Mouse (Mus musculus): ENCODE measurements around the gene Nufip2.

The Nufip2 gene

DNA sequence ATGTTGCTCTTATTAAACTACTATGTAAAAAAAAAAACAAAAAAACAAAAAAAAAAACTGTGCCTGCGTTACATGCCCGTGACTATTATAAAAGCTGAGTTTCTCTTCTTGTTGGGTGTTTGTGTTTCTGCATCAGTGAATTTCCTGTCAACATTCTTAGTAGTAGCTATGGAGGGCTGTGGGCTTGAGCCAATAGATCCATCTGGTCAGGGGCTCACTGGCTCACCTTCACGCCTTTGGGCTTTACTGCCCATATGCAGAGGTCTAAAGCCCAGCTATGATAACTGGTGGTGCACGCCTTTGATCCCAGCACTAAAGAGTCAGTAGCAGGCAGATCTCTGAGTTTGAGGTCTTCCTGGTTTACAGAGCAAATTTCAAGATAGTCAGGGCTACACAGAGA is 83.5 kb downstream of the Nufip2 start:
- DNase-seq (ENCODE audit: low read depth, low spot score) = no peak

DNA sequence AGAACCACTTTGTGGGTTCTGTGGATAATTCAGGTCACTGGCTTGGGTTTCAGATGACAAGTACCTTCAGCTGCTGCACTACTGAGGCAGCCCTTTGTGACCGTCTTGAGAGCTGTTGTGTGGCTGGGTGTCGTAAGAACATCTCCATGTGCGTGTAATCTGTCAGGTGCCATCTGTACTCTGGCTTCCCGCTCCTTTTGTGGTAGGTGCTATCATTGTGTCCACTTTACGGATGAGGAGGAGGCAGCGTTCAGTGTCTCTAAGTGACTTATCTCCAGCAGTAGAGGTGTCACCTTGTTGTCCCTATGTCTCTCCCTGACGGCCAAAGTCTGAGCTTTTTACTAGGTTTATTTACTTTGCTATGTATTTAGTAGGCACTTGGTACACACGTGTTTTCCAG is 84.4 kb downstream of the Nufip2 start:
- DNase-seq (ENCODE audit: low read depth, low spot score) = no peak

DNA sequence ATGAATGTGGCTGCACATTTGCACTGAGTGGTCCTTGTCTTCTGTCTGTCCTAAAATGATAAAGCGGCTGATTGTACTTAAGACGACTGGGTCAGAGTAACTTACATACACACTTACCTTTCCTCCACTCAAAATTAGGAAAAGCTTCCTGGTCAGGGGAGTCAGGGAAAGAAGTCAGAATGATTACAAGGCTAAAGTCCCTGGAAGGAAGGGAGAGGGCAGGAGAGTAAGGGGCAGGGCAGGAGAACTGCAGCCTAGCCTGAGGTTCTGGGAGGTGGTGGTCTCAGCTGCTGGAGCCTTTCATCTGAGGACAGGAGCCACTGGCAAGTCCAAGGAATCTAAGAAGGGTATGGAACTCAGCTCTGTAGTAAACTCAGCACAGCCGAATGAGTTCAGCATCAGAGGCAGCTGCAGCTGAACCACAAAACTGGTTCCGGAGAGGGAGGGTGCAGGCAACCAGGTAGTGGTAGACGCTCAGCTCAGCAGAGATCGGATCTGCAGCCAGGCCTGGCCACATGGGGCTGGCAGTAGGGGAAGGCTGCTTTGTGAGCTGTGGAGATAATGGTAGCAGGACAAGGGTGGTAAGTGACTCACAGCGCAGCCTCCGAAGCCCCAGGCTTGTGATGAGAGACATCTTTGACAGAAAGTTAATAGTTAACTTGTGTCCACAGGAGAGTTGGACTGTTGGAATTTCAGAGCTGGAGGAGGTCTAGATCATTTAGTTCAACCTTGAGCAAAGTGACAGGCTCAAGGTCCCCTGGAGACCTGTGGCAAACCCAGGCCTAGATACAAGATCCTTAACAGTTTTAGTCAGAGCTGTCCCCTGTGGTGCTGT is 86.1 kb downstream of the Nufip2 start:
- no peak for DNase-seq (ENCODE audit: low read depth, low spot score)

DNA sequence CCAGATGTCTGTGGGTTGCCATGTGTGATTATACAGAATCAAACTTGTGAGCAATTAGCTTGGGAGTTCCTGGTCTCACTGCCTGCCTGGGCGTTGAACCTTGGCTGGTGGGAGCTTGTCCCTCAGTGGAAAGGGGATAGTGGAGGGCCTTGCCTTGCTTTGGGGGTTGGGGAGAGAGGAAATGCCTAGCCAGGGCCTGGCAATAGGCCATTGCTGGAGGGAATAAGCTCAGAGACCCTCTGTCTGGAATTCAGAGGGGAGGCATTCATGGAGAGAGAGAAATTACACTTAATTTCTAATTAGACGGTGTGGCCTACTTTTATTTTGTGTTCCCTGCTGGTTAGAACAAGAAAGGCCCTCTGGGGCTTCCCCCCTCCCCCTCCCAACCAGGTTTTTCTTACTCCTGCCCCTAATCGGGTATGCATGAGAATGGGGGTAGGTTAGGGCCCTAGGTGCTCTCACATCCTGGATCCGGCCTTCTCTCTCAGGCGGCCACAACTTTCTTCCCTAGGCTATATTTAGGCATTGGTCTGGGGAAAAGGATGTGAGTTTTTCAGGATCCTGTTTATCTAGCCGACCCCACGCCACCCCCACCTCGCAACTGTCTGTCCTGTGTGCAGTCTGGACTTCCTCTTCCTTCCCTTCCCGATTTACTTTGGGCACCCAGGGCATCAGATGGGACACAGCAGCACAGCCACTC is 89.9 kb downstream of the Nufip2 start:
- no peak for DNase-seq (ENCODE audit: low read depth, low spot score)

DNA sequence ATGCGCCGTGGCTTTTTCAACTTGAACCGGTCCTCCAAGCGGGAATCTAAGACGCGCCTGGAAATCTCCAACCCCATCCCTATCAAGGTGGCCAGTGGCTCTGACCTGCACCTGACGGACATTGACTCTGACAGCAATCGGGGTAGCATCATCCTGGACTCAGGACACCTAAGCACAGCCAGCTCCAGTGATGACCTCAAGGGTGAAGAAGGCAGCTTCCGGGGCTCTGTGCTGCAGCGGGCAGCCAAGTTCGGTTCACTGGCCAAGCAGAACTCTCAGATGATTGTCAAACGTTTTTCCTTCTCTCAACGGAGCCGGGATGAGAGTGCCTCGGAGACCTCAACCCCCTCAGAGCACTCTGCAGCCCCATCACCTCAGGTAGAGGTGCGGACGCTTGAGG is 91.5 kb downstream of the Nufip2 start:
- no peak for DNase-seq (ENCODE audit: low read depth, low spot score)

DNA sequence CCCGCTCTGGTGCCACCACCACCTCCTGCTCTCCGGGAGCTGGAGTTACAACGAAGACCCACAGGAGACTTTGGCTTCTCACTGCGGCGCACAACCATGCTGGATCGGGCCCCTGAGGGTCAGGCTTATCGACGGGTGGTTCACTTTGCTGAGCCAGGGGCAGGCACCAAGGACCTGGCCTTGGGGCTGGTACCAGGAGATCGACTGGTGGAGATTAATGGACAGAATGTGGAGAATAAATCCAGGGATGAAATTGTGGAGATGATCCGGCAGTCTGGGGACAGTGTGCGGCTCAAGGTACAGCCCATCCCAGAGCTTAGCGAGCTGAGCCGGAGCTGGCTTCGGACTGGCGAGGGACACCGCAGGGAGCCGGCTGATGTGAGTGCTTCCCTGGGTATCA is 92.0 kb downstream of the Nufip2 start:
- DNase-seq (ENCODE audit: low read depth, low spot score) = no peak

DNA sequence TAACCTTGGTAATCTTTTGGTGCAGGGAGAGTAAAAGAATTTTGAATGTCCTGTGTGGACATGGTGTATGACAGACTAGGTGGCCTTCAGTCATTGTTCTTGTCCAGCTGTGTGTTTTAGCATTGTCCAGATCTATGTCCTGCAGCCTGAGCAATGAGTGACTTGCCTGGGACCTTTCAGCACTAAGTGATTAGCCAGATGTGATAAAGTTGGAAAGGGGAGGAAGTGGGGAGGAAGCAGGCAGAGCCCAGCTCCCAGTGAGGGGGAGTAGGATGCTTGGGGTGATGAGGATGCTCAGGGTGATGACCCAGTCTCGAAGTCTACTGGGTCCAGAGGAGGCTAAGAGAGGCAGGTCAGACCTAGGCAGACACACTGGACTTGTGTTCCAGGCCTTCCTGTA is 93.3 kb downstream of the Nufip2 start:
- DNase-seq (ENCODE audit: low read depth, low spot score) = no peak

DNA sequence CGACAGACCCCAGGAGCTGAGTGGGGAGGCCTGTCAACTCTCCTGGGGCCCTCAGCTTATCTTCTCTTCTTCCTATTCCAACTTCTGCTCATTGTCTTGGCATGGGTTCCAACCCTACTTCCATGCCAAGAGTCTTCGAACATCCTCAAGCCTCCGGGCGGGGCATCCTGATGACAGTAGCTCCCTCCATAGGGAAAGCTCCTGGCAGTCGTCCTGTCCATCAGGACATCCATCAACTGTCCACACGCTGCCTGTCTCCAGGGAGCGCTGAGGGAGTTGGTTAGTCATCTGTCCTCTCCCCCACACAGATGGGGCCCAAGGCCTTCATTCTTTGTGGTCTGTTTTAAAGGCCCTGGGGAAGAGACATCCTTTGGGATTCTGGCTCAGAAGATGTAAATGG is 95.1 kb downstream of the Nufip2 start:
- DNase-seq (ENCODE audit: low read depth, low spot score) = peak; percentile 46

DNA sequence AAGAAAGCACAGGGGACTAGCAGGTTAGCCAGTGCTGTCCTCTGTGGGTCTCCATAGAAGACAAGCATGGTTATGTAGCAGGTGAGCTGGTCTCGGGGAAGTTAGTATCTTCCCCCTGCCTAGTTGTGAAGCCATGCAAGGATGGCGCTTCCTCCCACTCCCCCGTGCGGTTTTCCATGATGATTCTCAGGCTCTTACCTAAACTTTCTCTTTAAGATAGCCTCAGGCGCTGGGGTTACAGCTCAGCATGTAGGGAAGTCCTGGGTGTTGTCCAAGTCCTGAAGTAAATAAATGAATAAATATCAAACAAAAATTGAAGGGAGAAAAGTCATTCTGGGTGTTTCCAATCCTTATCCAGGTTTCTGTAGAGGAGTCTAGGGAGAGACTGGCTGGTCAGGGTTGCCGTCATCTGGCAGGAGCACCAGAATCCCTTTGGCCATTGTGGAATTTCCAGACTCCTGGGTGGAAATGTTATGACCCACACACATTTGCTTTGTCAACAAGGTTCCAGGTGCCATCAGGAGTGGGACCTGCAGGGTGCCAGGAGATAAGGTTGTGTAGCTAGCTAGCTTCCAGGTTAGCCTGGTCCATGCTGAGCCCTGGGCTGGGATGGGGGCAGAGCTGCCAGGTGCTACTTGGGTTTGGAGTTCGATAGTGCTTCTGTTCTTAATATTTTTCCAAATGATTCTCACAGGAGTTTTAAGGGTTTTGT is 96.3 kb downstream of the Nufip2 start:
- DNase-seq (ENCODE audit: low read depth, low spot score) = peak; percentile 47

DNA sequence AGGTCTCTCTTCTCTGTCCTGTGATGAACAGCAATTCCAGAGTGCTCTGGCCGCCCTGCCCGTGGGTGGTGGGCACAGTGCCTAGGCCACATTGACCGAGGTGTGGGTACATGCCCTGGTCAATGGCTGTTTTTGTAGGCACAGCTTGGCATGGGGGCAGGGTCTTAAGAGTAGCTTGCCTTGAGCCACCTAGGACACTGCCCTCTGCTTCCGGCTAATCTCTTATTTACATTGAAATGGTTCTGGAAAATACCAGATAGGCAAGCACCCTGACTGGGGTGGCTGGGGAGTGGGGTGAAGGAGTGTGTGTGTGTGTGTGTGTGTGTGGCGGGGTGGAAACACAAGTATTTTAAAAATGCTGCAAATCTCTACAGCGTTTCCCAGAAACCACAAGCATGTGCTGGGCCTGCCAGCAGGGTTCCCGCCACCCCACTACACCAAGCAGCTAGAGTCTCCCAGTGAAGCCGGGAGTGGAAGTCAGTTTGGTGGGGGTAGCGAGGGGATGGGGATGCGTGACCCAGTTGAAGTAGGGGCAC is 97.3 kb downstream of the Nufip2 start:
- DNase-seq (ENCODE audit: low read depth, low spot score) = no peak

DNA sequence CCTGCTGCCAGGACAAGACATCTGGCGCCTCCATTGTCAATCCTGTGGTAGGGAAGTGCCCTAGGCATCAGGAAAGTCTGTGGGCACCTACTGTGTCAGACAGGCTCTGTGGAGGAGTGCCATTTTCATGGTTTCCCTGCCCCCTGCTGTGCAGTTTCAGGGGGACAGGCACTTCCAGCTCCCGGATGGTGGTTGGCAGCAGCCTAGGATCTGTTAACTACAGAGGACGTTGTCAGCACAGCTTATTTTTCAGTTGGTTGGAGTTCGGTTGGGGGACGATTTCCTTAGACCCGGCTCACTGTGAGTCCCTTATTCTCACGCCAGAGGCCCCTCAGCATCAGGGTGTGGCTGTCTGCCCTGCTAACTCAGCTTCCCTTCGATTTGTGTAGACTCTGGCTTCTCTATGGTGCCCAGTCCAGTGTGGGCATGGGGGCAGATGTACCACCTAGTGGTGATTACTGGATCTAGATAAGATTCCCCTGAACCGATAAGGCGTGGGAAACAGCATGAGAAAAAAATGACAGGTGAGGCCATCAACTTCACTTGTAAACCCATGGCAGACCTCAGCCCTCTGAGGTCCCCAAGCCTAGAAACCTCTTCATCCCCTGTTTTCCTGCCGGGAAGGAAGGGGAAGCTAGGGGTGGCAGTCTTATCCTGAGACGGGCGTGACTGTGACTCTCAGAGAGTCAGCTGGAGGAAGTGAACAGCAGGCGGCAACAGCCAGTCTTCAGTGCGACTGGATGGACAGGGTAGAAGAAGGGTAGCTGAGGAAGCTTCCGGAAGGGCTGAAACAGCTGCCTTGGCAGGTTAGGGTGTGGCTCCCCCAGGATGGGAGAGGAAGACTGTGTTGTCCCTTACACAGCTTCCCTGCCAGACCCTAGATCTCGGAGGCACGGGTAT is 98.0 kb downstream of the Nufip2 start:
- peak; percentile 72 for DNase-seq (ENCODE audit: low read depth, low spot score)

DNA sequence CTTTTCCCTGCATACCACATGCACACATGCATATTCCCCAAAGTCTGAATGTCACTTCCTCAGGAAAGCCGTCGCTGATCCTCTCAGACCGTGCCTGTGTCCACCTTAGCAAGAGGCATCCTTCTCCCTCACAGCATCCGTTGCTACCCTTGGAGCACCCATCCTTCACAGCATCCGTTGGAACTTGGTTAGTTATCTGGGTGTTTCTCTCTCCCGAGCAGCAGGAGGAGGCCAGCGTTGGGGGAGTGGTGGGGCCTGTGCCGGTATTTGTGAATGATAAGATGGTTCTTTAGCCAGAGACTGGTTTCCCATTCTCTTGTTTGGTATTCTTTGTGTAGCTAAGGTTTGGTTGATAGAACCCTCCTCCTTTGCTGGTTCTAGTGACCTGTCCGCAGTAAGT is 98.9 kb downstream of the Nufip2 start:
- no peak for DNase-seq (ENCODE audit: low read depth, low spot score)

DNA sequence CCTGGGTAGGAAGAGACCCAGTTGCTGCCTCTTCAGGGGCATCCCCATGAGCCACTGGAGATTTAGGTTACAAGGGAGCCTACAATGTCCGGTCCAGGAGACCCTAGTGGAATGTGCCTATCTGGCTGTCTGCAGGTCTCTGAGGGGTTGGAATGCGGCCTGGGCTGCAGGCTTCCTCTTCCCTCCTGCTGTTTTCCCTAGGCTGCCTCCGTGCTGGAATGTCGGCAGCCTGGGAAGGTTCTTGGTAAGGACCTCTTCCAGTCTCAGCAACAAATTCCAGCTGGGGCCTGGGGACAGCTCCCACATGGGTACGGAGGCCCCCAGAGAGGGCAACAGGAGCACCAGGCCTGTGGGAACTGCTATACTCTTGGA is 99.4 kb downstream of the Nufip2 start:
- DNase-seq (ENCODE audit: low read depth, low spot score) = no peak

DNA sequence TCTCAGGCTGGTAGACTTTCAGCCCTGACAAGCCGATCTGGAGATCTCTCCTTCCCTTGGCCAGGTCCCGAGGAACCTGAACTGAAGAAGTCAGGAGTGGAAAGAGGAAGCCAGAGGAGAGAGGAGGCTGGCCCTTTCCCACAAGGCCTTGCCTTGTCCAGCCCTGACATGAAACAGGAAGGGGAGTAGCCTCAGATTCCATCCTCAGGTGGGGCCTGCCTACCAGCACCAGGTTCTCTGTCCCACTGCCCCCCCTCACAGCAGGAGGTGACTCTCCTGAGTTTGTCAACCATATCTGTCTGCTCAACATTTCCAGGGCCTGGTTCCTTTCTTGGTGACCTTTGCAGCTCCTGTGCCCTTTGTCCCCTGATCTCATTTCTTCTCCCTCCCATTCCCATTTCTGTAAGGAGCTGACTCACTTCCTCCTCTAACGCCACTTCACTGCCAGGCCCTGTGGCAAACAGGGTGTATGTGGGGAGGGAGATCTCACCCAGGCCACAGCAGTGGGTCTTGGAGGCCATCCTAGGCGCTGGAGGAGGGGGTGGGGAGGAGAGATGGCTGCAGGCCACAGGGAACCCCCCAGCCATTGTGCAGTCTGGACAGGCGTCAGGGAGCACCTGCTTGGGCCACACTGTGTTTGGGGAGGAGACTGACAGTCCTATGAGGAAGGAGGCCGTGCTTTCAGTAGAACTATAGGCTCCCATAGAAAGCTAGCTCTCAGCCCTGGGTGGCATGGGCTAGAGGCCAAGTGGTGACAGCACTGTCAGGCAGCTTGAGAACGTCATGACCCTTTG is 100.0 kb downstream of the Nufip2 start:
- DNase-seq (ENCODE audit: low read depth, low spot score) = peak; percentile 94

DNA sequence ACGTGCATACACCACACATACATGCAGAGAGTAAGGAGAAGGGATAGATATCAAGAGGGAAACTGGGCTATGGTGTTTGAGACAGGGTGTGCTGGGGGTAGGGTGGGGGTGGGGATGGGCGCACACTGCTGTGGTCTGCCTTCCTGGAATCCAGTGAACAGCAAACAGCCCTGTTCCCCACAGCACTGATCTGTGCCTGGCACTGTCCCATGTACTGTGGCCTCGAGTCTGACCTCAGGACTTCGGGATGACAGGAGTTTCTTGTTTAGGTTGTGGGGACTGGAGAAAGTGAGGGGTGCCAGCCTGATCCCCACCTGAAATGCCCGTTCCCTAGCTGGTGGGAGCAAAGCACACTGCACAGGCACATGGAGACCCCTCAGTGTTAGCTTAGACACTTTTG is 101.8 kb downstream of the Nufip2 start, which contains the start of gene Gm10277:
Gene Gm10277, minus strand, starts transcription at position 41 of the 400 bp plus-strand sequence.
- no peak for DNase-seq (ENCODE audit: low read depth, low spot score)

DNA sequence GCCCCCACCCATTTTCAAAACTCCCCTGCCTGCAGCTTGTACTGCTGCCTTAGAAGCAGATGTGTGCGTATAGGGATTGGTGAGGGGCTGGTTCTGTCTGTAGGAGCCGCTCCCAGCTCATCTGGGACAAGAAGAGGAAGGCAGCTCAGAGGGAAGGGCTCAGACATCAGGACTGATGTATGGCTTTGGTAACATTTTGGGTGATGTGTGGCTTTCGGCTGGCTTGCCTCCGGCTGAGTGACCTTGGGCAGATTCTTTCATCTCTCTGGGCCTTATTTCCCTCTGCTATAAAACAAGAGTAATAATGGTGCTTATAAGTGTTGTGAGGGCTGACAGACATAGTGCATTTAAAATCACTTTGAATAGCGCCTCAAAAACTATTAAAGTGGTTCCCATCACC is 103.6 kb downstream of the Nufip2 start:
- no peak for DNase-seq (ENCODE audit: low read depth, low spot score)

DNA sequence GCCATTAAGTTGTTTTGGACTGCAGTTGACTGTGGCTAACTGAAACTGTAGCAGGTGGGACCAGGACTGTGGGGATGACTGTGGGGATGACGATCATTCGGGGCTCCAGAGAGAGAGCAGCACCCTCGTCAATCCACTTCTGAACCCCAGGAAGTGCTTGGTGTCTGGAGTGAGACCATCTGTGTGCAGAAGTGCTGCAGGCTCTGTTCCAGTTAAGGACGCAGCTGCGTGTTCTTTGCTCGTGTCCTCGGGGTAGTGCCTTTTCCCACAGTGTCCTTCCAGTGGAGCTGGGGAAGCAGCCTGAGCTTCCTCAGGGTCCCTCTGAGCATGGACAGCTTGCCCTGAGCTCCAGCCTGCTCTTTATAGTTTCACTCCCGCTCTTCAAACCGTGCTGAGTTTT is 104.3 kb downstream of the Nufip2 start:
- DNase-seq (ENCODE audit: low read depth, low spot score) = no peak

DNA sequence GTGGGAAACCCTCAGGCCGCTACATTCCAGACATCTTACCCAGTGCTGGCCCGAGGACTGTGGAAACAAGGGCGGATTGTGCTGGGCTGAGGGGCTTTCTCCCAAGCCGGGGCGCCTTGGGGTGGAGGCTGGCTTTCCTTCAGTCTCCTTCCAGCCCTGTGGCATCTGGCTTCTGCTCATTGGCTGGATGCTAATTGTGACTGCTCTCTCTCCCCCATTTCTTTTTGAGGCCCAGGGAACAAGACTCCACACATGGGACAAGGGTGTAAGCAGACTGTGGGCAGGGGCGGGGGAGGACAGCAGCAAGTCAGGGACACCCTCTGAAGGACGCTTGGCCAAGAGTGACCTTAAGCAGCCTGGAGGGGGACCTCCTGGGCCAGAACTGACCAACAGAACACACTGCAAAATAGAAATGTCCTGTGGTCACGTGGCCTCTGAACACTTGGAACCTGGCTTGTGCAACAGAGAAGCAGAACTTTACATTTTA is 105.3 kb downstream of the Nufip2 start:
- peak; percentile 40 for DNase-seq (ENCODE audit: low read depth, low spot score)

All from brain, adult 2 months (tissue).